Mouse (Mus musculus) lung, embryonic 16.5 days (tissue): Measurements from ENCODE around the gene Repin1. TPM values are rescaled to one million over a fixed set of nuclear protein-coding genes. Genes with fewer than 3 reads are reported as not detected.

Experiments
- ATAC-seq: fragments of 200-750 bp; cut with Nextera tagmentation; 2 replicates; pipeline ENCODE4 v1.8.0; 2017; ENCODE audit warnings: low read depth, mild to moderate bottlenecking, moderate library complexity
- H3K27ac ChIP-seq: fragments of 300-500 bp; sonication (generic); 2 replicates; pipeline ENCODE4 v1.5.1; 2014; ENCODE audit warnings: mild to moderate bottlenecking, control low read depth, low read length
- H3K27me3 ChIP-seq: fragments of 300-500 bp; sonication (generic); 2 replicates; pipeline ENCODE4 v1.6.1; 2014; ENCODE audit warnings: low read depth, low read length, mixed read lengths; ENCODE audit not compliant: control insufficient read depth, insufficient read depth
- H3K36me3 ChIP-seq: fragments of 300-500 bp; sonication (generic); 2 replicates; pipeline ENCODE4 v1.6.1; 2014; ENCODE audit warnings: low read length; ENCODE audit not compliant: control insufficient read depth, insufficient read depth
- H3K4me1 ChIP-seq: fragments of 300-500 bp; sonication (generic); replicated peaks from 2 replicates; pipeline ENCODE4 v1.6.1; 2014; ENCODE audit warnings: low read length, mixed read lengths; ENCODE audit not compliant: control insufficient read depth, insufficient read depth
- H3K4me2 ChIP-seq: fragments of 300-500 bp; sonication (generic); 2 replicates; pipeline ENCODE4 v1.6.1; 2014; ENCODE audit warnings: low read depth, low read length, control low read depth
- H3K4me3 ChIP-seq: fragments of 300-500 bp; sonication (generic); 2 replicates; pipeline ENCODE4 v1.5.1; 2014; ENCODE audit warnings: mild to moderate bottlenecking, low read length, control low read depth
- H3K9ac ChIP-seq: fragments of 300-500 bp; sonication (generic); 2 replicates; pipeline ENCODE4 v1.6.1; 2014; ENCODE audit warnings: low read length, control low read depth
- H3K9me3 ChIP-seq: fragments of 300-500 bp; sonication (generic); 2 replicates; pipeline ENCODE4 v1.6.1; 2016; ENCODE audit warnings: low read length; ENCODE audit not compliant: control insufficient read depth
- WGBS: fragments of 180-500 bp; shearing (Covaris S2); extraction: QIAGEN DNeasy Blood & Tissue Kit; methylation state at CpG from one replicate; pipeline ENCODE4 v1.1.7; 2014; 5-methylcytosine and 5-hydroxymethylcytosine counted together
- polyA plus RNA-seq: library from polyadenylated mRNA; unstranded; fragments of >200 nt; fragmentation: Nextera tagmentation; extraction: Ambion mirVana; gene quantifications from 2 replicates; pipeline ENCODE4 v1.2.1, GENCODE M21; 2015

The Repin1 gene
- 30.5 and 32.3 TPM in 2 replicates for polyA plus RNA-seq

GRCm38 (mm10) chr6:48593158-48594042, at the start of gene Repin1, which contains the start of gene Gm44965:
TSS of gene Repin1 (plus strand) at chr6:48593883.
TSS of gene Gm44965 (plus strand) at chr6:48593941.
- peak within 1 kb of the TSS; percentile 95 for H3K9ac ChIP-seq
- H3K4me3 ChIP-seq: peak within 1 kb of the TSS; percentile 87
- ATAC-seq: peak; percentile 96
- no peaks in the 10 kb centered on the region for H3K27me3 ChIP-seq
- H3K27ac ChIP-seq: peak within 1 kb of the TSS; percentile 90
- peaks cover 25% of the 10 kb centered on the region for H3K9me3 ChIP-seq
- peak within 1 kb of the TSS; percentile 81 for H3K4me2 ChIP-seq
- 5% methylated on average over 39 of the region's 45 CpGs for WGBS
- peaks cover 27% of the 10 kb centered on the region for H3K36me3 ChIP-seq
- peaks cover 15% of the 10 kb centered on the region for H3K4me1 ChIP-seq

GRCm38 (mm10) chr6:48545251-48545650, 48.4 kb upstream of the Repin1 start:
- H3K9ac ChIP-seq: no peak overlapping the region
- no peak overlapping the region for H3K4me3 ChIP-seq
- H3K27me3 ChIP-seq: no peaks in the 10 kb centered on the region
- no peaks in the 10 kb centered on the region for H3K9me3 ChIP-seq
- H3K36me3 ChIP-seq: no peaks in the 10 kb centered on the region
- peaks cover 13% of the 10 kb centered on the region for H3K4me1 ChIP-seq
- WGBS: 66% methylated on average over 5 of the region's 5 CpGs
- no peak for ATAC-seq
- no peak overlapping the region for H3K27ac ChIP-seq
- no peak overlapping the region for H3K4me2 ChIP-seq

GRCm38 (mm10) chr6:48546271-48546670, 47.4 kb upstream of the Repin1 start:
- Histone ChIP-seq H3K4me2 (no peak overlapping the region), H3K27ac (no peak overlapping the region), H3K4me1 (peaks cover 12% of the 10 kb centered on the region), H3K27me3 (no peaks in the 10 kb centered on the region), H3K36me3 (no peaks in the 10 kb centered on the region), H3K9ac (no peak overlapping the region), H3K4me3 (no peak overlapping the region), H3K9me3 (no peaks in the 10 kb centered on the region)
- WGBS: 44% methylated on average over 1 of the region's 1 CpGs
- no peak for ATAC-seq

- Histone ChIP-seq H3K27me3 (no peaks in the 10 kb centered on the region), H3K9me3 (no peaks in the 10 kb centered on the region), H3K27ac (no peak overlapping the region), H3K36me3 (no peaks in the 10 kb centered on the region), H3K4me1 (peaks cover 6% of the 10 kb centered on the region), H3K4me3 (no peak overlapping the region), H3K4me2 (no peak overlapping the region), H3K9ac (no peak overlapping the region)
- WGBS: 41% methylated on average over 4 of the region's 4 CpGs
- no peak for ATAC-seq
Observed at GRCm38 (mm10) chr6:48546858-48547257, 46.8 kb upstream of the Repin1 start.

GRCm38 (mm10) chr6:48548314-48548713, 45.4 kb upstream of the Repin1 start:
- Histone ChIP-seq H3K4me2 (no peak overlapping the region), H3K36me3 (no peaks in the 10 kb centered on the region), H3K9ac (no peak overlapping the region), H3K4me1 (no peaks in the 10 kb centered on the region), H3K27ac (no peak overlapping the region), H3K27me3 (no peaks in the 10 kb centered on the region), H3K4me3 (no peak overlapping the region), H3K9me3 (no peaks in the 10 kb centered on the region)
- no peak for ATAC-seq
- 78% methylated on average over 6 of the region's 6 CpGs for WGBS

GRCm38 (mm10) chr6:48552918-48553317, 40.8 kb upstream of the Repin1 start:
- Histone ChIP-seq H3K9me3 (no peaks in the 10 kb centered on the region), H3K27me3 (no peaks in the 10 kb centered on the region), H3K27ac (no peak overlapping the region), H3K4me2 (no peak overlapping the region), H3K9ac (no peak overlapping the region), H3K4me3 (no peak overlapping the region), H3K4me1 (peaks cover 5% of the 10 kb centered on the region; the same call in 1 of the 2 replicates), H3K36me3 (no peaks in the 10 kb centered on the region)
- ATAC-seq: no peak
- WGBS: 48% methylated on average over 4 of the region's 4 CpGs

- Histone ChIP-seq H3K27ac (peak overlapping the region; percentile 99), H3K4me3 (peak overlapping the region; percentile 58; the same call in 1 of the 2 replicates), H3K9ac (peak overlapping the region; percentile 66), H3K4me2 (peak overlapping the region; percentile 70), H3K36me3 (no peaks in the 10 kb centered on the region), H3K27me3 (no peaks in the 10 kb centered on the region), H3K9me3 (no peaks in the 10 kb centered on the region), H3K4me1 (peaks cover 5% of the 10 kb centered on the region; the same call in 1 of the 2 replicates)
- 76% methylated on average over 4 of the region's 4 CpGs for WGBS
- ATAC-seq: no peak
Observed at GRCm38 (mm10) chr6:48553819-48554218, 39.9 kb upstream of the Repin1 start.

GRCm38 (mm10) chr6:48554280-48555103, 39.2 kb upstream of the Repin1 start, which contains the start of gene Lrrc61:
TSS of gene Lrrc61 (plus strand) at chr6:48554796.
- Histone ChIP-seq H3K4me1 (peaks cover 5% of the 10 kb centered on the region; the same call in 1 of the 2 replicates), H3K27me3 (no peaks in the 10 kb centered on the region), H3K36me3 (no peaks in the 10 kb centered on the region), H3K4me2 (peak within 1 kb of the TSS; percentile 70), H3K9ac (peak within 1 kb of the TSS; percentile 66), H3K4me3 (peak within 1 kb of the TSS; percentile 58), H3K9me3 (no peaks in the 10 kb centered on the region), H3K27ac (peak within 1 kb of the TSS; percentile 99)
- peak; percentile 95 for ATAC-seq
- WGBS: under 1% methylated on average over 39 of the region's 39 CpGs
